Mouse (Mus musculus) heart, postnatal 25 days (tissue): ENCODE data around the gene Plekho1. TPM values are rescaled to one million over a fixed set of nuclear protein-coding genes. Genes with fewer than 3 reads are reported as not detected.
"Not testable (repeated sequence)": the region's sequence is repeated elsewhere in the genome, so short reads cannot be mapped to it uniquely, and the experiment has no call there.

Experiments
- DNase-seq: peaks from one replicate; pipeline ENCODE4 v3.0.0; 2022; ENCODE audit warnings: low spot score
- intact Hi-C: fragments of 180-260 bp; cut with DNase I; formaldehyde crosslinking; loops from one replicate; pipeline ENCODE4 v1.15.1; 2025
- total RNA-seq, 2 experiments: library from RNA; stranded (reverse); gene quantifications; 2 replicates each; pipeline ENCODE4 v1.2.3; 2021

Plekho1 gene
- total RNA-seq, 2 experiments from 2014 or later, result 76.4 to 89.1 TPM

DNA sequence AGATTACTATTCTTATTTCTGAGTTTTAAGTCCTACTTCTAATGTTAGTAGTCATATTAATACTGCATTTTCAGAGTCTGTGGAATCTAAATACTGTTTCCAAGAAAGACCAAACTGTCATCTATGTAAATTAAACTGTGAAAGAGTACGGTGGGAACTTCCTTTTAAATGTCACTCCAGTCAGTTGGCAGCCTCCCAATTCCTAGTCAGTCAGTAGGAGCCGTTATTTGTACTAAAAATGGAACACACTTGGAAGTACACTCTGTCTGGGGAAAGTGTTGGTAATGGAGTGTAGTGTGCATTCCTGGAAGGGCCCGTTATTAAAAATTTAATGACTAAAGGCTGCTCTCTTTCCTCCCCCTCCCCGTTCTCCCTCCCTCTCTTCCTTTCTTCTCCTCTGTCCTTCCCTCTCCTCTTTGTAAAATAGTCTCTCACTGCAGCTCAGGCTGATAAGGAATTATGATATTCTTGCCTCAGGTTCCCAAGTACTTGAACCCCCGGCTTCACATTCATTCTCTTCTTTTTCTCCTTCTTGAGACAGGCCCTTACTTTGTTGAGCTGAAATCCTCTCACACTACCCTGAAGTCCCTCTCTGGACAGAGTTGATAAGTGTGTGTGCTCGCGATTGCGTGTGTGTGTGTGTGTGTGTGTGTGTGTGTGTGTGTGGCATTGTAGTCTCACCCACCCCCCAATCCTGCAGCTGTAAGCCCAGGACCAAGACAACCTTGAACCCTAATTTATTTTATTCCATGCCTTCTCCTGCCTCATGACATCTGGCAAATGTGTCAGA, 38.2 kb downstream of the Plekho1 start:
- intact Hi-C loops, result loop anchor here (5.0 kb wide), 1 partner anchor 90 kb away; no protein-coding TSS in a partner anchor
- DNase-seq, result no peak

DNA sequence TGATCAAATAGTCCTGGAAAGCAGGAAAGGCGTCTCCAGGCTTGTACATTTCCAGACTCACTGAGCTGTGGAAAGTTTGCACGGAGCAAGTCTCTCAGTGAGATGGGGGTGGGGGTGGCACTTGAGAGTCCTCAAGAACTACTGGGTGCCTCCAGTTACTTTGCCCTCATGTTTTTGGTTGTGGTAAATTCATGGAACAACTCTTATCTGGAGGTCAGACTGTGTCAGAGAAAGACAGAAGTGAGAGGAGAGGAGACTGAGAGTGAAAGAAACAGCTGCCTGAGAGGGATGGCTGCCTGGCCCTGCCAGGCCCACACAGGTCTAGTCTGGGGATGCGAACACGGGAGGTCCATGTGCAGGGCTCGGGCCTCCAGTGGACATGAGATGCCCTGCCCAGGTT, 40.5 kb downstream of the Plekho1 start:
- intact Hi-C loops, result loop anchor here (5.0 kb wide), 1 partner anchor 88 kb away; no protein-coding TSS in a partner anchor
- DNase-seq, result no peak

DNA sequence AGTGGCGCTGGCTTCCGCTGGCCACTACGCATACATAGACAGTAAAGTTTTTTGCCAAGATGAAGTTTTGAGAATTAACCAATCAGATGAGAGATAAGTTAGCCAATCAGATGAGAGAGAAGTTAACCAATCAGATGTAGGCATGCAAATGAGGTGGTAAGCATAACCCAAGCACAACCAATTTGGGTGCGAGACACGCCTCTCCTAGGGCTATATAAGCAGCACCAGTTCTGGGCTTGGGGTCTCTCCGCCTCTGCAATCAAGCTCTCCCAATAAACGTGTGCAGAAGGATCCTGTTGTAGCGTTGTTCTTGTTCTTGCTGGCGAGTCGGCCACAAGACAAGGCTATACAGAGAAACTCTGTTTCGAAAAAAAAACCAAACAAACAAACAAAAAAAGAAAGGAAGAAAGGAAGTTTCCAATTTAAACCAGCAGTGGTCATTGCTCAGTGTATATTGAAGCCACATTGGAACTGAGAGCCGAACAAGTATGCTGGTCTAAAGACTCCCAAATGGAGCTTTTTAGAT, 41.1 kb downstream of the Plekho1 start:
- DNase-seq, result not testable (repeated sequence)
- intact Hi-C loops, result loop anchor here (5.0 kb wide), 1 partner anchor 87 kb away; no protein-coding TSS in a partner anchor

DNA sequence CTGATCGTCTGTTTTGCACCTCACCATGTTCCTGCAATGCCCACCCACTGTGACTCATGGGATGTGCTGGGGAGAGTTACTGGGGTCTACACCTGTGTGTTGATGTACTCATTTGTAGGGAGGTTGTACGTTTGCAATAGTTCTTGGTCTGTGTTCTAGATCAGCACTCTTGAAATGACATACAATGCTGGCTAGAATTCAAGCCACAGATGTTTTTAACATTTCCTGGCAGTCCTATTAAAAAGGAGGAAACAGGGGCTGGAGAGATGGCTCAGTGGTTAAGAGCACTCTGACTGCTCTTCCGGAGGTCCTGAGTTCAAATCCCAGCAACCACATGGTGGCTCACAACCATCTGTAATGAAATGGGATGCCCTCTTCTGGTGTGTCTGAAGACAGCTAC, 42.3 kb downstream of the Plekho1 start:
- DNase-seq, result no peak
- intact Hi-C loops, result no loop called here

DNA sequence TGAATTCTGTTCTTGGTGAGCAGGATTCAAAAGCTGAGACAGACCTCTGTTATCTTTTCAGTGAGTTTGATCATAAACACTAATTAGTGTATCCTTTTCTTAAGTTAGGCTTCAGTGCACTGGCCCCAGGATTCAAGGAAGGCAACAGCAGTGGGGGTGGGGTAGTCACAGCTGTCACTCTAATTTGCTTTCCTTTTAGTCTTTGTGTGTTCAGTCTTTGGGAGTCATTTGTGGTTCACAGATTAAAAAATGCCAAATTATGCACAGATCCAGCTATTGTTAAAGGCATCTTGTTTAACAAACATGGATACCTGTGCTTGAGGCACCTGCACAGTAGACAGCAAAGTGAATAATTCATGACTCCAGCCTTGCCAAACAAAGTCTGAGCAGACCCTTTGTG, 42.8 kb downstream of the Plekho1 start:
- intact Hi-C loops, result no loop called here
- no peak for DNase-seq

DNA sequence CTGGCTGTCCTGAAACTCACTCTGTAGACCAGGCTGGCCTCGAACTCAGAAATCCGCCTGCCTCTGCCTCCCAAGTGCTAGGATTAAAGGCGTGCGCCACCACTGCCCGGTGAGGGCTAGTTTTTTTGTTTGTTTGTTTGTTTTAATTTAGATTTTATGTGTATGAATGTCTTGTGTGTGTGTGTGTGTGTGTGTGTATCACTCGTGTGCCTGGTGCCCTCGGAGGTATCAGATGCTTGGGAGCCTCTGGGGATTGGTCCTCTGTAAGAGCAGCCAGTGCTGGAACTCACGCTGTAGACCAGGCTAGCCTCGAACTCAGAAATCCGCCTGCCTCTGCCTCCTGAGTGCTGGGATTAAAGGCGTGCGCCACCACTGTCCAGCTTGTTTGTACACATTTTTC, 44.2 kb downstream of the Plekho1 start:
- intact Hi-C loops, result loop anchor here (2.0 kb wide), 1 partner anchor 23 kb away; the partner anchor contains the start of gene Anp32e
- DNase-seq, result not testable (repeated sequence)

DNA sequence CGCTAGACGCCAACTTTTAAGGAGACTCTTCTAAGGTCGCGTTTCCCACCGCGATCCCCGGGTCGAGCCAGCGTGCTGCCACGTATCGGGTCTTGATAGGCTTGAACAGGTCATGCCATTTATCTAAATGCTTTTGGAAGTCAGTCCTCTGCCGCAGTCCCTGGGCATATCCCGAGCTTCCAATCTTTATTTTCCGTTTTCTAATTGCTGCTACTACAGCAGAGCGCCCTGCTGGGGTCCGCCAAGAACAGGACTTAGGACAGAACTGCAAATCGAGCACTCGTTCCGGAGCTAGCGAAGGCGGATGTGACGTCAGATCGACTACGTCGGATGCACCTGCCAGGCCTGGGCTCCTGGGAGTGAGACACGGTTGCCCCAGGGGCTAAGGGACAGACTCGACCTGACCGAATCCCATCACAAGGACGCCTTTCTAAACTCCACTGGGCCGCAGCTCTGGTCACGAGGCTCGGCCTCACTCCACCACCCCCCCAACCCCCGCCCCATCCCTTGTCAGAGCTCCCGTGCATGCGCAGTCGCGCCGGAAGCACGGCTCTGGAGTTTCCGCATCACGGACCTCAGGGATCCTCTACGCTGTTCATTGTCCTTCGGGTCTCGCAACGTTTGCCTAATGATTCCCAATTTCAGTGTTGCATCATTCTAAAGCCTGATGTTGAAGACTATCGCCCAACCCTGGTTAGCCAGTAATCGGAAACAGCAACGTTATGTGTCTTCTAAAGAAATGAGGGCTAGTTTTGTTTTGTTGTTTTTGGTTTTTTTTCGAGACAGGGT, 44.8 kb downstream of the Plekho1 start:
- intact Hi-C loops, result loop anchor here (2.0 kb wide), 1 partner anchor 22 kb away; the partner anchor contains the start of gene Anp32e
- DNase-seq, result peak; percentile 82

DNA sequence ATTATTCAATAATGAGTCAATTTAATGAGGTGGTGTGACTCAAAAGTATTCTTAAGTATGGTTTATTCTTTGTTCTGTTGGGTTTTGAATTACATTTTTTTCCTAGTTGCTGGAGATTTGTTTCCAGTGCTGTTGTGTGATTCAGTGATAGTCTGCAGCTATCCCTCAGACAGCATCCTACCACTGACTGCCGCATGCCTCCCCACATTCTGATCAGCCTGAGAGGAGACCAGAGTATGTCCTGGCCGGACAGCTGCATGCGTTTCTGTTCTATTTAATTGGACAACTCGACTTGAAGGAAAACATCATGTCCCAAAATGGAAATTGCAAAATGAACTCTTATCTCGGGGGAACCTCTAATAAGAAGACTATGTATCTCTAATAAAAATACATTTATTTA, 47.5 kb downstream of the Plekho1 start:
- intact Hi-C loops, result no loop called here
- DNase-seq, result no peak

DNA sequence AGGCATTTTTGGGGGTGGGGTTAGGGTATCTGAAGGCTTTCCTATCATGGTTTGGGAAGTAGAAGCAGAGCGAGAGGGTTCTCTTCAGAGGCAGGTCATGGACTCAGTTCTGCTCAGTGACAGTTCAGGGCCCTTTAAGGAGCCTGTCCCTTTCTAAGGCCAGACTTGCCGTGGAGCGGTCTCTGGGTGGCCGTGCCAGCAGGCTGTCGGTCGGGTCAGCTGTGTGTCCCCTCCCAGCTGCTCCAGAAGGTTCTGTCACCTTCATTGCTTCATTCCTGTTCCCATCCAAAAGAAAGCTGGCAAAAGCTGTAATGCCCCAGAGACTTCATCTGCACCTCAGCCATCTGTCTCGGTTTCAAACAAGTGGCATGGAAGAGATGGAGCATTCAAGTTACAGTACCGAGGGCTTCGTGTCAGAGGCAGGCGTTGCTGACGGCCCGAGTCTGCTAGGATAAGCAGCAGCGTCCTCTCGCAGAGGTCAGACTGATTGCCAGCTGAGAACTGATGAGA, 50.0 kb downstream of the Plekho1 start:
- intact Hi-C loops, result no loop called here
- DNase-seq, result no peak

DNA sequence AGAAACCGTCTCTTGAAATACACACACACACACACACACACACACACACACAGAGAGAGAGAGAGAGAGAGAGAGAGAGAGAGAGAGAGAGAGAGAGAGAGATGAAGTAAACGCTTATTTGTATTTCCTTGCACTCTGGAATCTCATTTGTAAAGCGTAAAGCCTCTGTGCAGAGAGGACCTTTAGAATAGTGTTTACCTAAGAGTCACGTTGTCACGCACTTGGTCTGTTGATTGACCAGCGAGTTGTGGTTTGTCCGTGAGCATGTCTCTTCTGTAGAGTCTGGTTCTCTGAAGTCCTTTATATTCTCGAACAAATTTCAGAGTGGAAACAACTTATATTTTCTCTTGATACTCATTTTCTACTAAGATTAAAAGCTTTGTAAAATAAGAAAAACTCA, 51.1 kb downstream of the Plekho1 start:
- no peak for DNase-seq
- intact Hi-C loops, result no loop called here

DNA sequence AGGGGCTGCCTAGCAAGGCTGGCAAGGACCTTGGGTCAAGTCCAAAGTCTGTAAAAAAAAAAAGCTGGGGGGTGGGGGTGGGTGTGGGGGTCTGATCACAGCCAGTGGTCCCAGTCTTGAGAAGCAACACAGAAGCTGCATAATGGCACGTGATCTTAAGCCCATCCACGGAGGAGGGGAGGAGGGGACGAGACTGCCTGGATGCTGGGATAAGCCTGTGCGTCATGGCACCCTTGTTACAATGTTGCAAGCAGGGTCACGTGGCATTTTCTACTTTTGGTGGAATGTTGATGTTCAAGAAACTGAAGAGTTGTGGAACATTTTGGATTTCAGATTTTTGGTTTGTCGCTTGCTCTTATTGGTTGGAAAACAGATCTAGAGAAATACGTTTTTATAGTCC, 52.6 kb downstream of the Plekho1 start:
- intact Hi-C loops, result no loop called here
- no peak for DNase-seq

DNA sequence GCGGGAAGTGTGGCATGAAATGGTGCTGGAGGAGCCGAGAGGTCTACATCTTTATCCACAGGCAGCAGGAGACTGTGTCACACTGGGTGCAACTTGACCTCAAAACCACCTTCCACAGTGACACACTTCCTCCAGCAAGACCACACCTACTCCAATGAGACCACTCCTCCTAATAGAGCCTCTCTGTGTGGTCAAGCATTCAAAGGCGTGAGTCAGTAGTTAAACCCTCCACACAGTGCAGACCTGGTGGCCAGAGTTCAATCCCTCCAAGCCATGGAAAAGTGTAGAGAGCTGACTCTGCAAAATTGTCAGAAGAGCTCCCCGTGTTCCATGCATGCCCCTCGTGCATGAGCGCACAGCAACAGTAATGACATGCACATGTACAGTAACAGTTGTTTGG, 53.1 kb downstream of the Plekho1 start:
- intact Hi-C loops, result no loop called here
- no peak for DNase-seq

DNA sequence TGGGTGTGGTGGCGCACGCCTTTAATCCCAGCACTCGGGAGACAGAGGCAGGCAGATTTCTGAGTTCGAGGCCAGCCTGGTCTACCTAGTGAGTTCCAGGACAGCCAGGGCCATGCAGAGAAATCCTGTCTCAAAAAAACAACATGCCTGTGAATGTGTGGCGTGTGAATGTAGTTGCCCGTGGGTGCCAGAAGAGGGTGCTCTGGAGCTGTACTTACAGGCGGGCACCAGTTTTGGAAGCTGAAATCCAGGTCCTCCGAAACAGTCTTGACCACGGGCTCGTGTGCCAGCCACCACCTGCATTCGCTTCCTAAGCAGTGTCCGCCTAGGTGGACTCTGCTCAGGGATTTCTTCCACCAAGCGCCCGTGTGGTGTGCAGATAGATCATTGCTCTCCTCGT, 57.0 kb downstream of the Plekho1 start:
- DNase-seq, result no peak
- intact Hi-C loops, result no loop called here

Other genes starting within 250 kb of the Plekho1 start
- gene Tars2, start 235.8 kb downstream of the Plekho1 start, total RNA-seq, result 10 to 100 TPM; 46.6 to 49.4 TPM
- 10 to 100 TPM; 40.4 to 46.1 TPM for gene Rprd2, start 177.1 kb downstream of the Plekho1 start, total RNA-seq
- 10 to 100 TPM; 21.1 to 23.1 TPM for gene Prpf3, start 140.1 kb downstream of the Plekho1 start, total RNA-seq
- 100 to 1,000 TPM; 315 to 318 TPM for gene Mrps21, start 124.5 kb downstream of the Plekho1 start, total RNA-seq
- gene Ciart, start 113.8 kb downstream of the Plekho1 start, total RNA-seq, result 10 to 100 TPM in 1 of 2 experiments, 1 to 10 TPM in 1; 2.1 to 12.9 TPM
- 10 to 100 TPM in 1 of 2 experiments, 1 to 10 TPM in 1; 7.2 to 13.9 TPM for gene BC028528, start 104.0 kb downstream of the Plekho1 start, total RNA-seq
- 100 to 1,000 TPM; 110 to 120 TPM for gene Aph1a, start 102.0 kb downstream of the Plekho1 start, total RNA-seq
- gene Car14, start 91.3 kb downstream of the Plekho1 start, total RNA-seq, result 100 to 1,000 TPM; 171 to 175 TPM
- 10 to 100 TPM; 74.2 to 92.2 TPM for gene Anp32e, start 66.8 kb downstream of the Plekho1 start, total RNA-seq
- 10 to 100 TPM; 20.5 to 26.0 TPM for gene Vps45, start 62.5 kb upstream of the Plekho1 start, total RNA-seq
- 10 to 100 TPM; 52.2 to 54.5 TPM for gene Otud7b, start 108.5 kb upstream of the Plekho1 start, total RNA-seq
- gene Mtmr11, start 166.0 kb upstream of the Plekho1 start, total RNA-seq, result 1 to 10 TPM; 3.2 TPM
- 10 to 100 TPM; 16.9 to 17.2 TPM for gene Sf3b4, start 176.3 kb upstream of the Plekho1 start, total RNA-seq
- 1 to 10 TPM; 5.0 to 6.5 TPM for gene Sv2a, start 185.2 kb upstream of the Plekho1 start, total RNA-seq
- 10 to 100 TPM; 19.3 to 22.2 TPM for gene Bola1, start 223.7 kb upstream of the Plekho1 start, total RNA-seq
- gene Hist2h2ab, start 223.9 kb upstream of the Plekho1 start, total RNA-seq, result 1 to 10 TPM; 3.0 to 3.4 TPM
- 10 to 100 TPM; 30.5 to 34.4 TPM for gene Hist2h2ac, start 224.9 kb upstream of the Plekho1 start, total RNA-seq
- 10 to 100 TPM; 10.1 to 11.6 TPM for gene Hist2h2be, start 225.1 kb upstream of the Plekho1 start, total RNA-seq
- gene Hist2h3c2, start 243.1 kb upstream of the Plekho1 start, total RNA-seq, result 10 to 100 TPM in 1 of 2 experiments, 1 to 10 TPM in 1; 9.3 to 10.4 TPM
- gene Hist2h2aa2, start 244.3 kb upstream of the Plekho1 start, total RNA-seq, result 100 to 1,000 TPM; 232 to 233 TPM
- gene Hist2h2aa1, start 249.5 kb upstream of the Plekho1 start, total RNA-seq, result 10 to 100 TPM in 1 of 2 experiments, 1 to 10 TPM in 1; 7.7 to 40.9 TPM